Mouse (Mus musculus): ENCODE data around the gene Vmn1r128.
"Not testable (repeated sequence)": the region's sequence is repeated elsewhere in the genome, so short reads cannot be mapped to it uniquely, and the experiment has no call there.

Gene Vmn1r128

GRCm38 (mm10) chr7:21349073-21349472, at the start of gene Vmn1r128:
Gene Vmn1r128, plus strand, starts transcription at chr7:21349373.
- in situ Hi-C loops (cut with MboI) = not testable (repeated sequence)

- in situ Hi-C loops (cut with MboI) = not testable (repeated sequence)
Measured at GRCm38 (mm10) chr7:21301367-21301766, 47.8 kb upstream of the Vmn1r128 start, which contains the start of gene Vmn1r126. Gene Vmn1r126, minus strand, starts transcription at chr7:21301467.

- in situ Hi-C loops (cut with MboI) = not testable (repeated sequence)
Measured at GRCm38 (mm10) chr7:21319761-21320160, 29.4 kb upstream of the Vmn1r128 start, which contains the start of gene Vmn1r127. Gene Vmn1r127, minus strand, starts transcription at chr7:21319861.

- in situ Hi-C loops (cut with MboI) = not testable (repeated sequence)
Measured at GRCm38 (mm10) chr7:21361191-21361590, 12.0 kb downstream of the Vmn1r128 start, which contains the start of gene Vmn1r129. Gene Vmn1r129, minus strand, starts transcription at chr7:21361291.
